Mouse (Mus musculus): ENCODE data around the gene Lrmp.

Lrmp gene

DNA sequence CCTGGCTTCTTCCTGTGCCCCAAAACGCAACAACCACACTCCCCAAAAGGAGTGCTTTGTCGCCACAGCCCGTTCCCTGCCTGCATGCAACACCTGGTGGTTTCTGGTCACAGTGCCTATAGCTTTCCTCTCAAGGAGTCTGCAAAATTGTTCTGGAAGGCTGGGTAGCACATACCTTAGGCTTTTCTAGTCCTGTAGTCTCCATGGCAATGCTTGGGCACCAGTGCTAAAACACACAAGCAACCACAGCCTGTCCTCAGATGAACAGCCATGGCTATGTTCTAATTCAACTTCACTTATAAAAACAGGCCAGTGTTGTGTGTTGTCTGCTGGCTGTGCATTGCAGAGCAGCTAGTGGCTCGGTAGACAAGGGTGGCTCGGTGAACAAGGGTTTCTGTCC lies 21.4 kb downstream of the Lrmp start:
- no peak for DNase-seq (ENCODE audit: low spot score)

- no peak for DNase-seq (ENCODE audit: low spot score)
Observed at GRCm38 (mm10) chr6:145139236-145139635, 23.8 kb downstream of the Lrmp start.

- no peak for DNase-seq (ENCODE audit: low spot score)
Observed at GRCm38 (mm10) chr6:145139776-145140475, 24.5 kb downstream of the Lrmp start.

DNA sequence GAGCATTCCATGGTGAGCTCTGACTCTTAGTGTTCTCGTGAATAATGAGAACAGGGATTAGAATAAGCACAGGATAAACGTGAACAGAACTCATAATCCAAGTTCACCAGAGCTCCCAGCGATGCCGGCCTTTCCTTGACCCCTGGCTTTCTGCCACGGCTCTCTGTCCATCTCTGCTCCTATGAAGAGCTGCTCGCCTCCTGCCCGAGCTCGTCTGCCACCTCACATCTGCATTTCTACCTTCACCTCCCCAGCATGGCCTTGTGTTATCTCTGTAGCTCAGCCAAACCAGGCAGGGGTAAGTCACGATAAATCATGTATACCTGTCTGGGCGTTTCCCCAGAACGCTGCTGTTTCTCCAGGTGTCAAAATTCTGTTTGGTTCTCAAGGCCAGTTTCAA lies 25.3 kb downstream of the Lrmp start:
- DNase-seq (ENCODE audit: low spot score): no peak

- DNase-seq (ENCODE audit: low spot score): no peak
Observed at GRCm38 (mm10) chr6:145141827-145142226, 26.4 kb downstream of the Lrmp start.

DNA sequence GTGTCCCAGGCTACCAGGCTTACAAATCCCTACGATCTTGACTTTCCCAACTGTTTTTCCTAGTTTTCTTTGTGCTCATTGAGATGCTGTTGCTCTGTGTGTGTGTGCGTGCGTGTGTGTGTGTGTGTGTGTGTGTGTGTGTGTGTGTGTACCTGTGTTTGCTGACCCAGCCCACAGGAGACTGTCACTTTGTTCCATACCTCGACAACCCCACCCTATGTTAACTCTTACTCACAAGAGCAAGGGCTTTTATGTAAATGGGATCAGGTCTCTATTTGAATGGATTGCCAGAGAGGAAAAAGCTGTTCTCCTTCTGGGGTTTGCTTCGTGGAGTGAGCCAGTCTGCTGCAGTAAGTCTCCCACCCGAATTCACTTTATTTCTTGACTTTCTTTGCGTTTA lies 29.7 kb downstream of the Lrmp start:
- no peak for DNase-seq (ENCODE audit: low spot score)

DNA sequence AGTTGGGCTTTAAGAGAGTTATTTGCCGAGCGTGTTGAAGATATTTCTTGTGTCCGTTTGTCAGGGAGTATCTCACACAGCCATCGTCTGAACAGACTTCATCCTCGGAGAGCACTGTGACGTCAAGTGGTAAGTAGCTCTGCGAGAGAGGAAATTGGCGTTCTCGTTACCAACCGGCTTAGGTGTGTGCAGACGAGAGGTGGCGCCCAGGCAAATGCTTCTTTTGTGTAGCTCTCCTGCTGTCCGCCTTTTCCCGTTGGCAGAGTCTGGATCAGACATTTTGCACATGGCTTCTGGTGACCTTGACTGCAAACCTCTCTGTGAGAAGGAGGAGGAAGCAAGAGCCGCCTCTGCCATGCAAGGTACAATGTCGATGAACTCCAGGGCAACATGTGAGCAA lies 32.3 kb downstream of the Lrmp start:
- no peak for DNase-seq (ENCODE audit: low spot score)

DNA sequence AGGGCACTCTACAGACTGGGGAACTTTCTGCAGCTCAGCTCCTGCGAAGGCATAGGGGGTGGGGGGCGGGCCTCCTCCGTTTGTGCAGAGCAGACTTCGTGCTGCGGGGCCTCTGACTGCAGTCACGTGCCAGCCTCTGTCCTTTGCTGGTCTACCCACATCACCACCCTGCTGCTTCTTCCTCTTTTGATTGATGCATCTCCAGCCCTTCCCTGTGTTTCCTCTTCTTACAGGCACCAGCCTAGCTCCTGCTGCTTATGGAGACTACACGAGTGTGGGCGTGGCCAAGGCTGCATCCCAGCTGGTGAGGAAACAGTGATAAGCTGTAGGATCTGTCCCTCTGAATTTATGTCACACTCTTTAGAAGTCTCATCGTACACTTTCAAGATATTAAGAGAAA lies 33.6 kb downstream of the Lrmp start:
- DNase-seq (ENCODE audit: low spot score): no peak

DNA sequence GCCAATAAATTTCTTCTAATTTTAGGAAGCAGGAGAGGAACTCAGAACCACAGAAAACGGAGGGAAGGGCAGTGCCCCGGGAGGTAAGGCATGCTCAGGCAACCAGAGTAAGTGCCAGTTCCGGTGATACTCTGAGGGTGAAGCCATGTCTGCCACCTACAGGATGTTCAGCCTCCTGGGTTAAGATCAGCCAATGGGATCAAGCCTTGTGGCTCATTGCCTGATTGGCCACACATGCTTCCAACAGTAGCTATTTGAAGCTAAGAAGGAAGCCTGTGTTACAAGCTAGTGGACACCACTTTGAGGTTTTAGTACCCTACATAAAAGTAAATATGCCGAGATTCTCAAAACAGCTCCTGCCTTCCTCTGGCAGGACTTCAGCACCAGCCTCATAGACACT lies 43.2 kb downstream of the Lrmp start:
- no peak for DNase-seq (ENCODE audit: low spot score)

GRCm38 (mm10) chr6:145160581-145160980 lies 45.1 kb downstream of the Lrmp start:
- no peak for DNase-seq (ENCODE audit: low spot score)

DNA sequence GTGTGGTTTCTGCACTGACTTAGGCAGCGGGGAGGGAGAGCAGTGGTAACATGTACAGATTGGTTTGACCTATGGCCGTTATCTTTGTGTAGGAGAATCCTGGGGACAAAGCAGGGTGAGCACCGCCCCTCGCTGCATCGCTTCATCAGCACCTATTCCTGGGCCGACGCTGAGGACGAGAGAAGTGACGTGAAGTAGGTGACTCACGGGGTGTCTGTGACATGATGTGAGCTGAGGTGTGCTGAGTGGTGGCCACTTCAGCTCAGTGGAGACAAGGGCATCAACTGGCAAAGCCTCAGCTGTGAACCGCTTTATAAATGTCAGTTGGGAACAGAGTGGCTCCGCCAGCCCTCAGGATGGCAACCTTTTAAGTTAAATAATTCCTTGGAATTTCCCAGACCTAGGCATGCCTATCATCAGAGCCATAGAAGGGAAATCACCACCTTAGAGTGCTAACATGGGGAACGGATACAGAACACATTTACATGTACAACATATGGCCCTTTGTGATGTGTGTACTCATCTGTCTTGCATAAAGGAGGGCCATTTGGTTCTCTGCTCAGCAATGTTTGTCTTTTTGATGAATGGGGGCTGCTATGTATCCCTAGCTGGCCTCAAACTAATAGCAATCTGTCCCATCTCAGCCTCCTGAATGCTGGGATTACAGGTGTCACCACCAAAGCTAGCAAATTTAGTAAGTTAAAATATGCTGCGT lies 56.6 kb downstream of the Lrmp start:
- DNase-seq (ENCODE audit: low spot score): no peak

DNA sequence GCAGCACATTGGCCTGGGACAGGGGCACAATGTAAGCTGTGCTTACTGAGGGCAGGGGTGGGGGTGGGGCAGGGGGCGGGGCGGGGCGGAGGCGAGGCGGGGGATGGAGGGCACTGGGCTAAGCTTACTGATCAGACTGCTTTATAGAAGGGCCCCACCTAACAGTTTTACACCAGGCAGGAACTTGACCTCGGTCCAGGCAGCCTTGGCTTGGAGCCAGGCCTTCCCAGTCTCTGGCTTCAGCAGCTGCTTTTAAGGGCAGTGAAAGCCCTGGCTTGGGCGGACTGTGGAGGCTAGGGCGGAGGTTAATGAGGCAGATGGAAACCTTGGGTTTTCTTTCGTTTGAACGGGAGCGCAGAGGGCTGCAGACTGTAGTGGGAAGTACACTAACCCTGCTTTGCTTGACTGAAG lies 58.3 kb downstream of the Lrmp start:
- peak; percentile 82 for DNase-seq (ENCODE audit: low spot score)

DNA sequence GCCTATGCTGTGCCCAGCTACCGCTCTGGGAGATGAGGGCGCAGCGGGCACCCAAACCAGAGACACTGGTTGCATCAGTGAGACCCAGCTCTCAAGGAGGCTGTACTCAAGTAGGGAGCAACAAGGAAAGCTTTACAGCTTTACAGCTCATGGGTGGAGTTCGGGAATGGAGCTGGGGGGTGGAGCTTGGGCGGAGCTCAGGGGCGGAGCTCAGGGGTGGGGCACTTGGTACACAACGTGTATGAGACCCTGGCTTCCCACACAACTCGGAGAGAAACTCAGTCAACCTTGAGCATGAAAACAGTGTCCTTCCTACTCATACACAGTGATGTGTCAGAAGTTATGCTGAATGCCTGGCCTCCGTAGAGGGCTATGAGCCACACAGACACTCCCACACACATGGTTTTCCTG lies 60.1 kb downstream of the Lrmp start:
- DNase-seq (ENCODE audit: low spot score): peak; percentile 17

- no peak for DNase-seq (ENCODE audit: low spot score)
Observed at GRCm38 (mm10) chr6:145176474-145176873, 61.0 kb downstream of the Lrmp start.

GRCm38 (mm10) chr6:145179665-145180064 lies 64.2 kb downstream of the Lrmp start:
- peak; percentile 54 for DNase-seq (ENCODE audit: low spot score)

- DNase-seq (ENCODE audit: low spot score): peak; percentile 15
Observed at GRCm38 (mm10) chr6:145182044-145182443, 66.6 kb downstream of the Lrmp start.

- no peak for DNase-seq (ENCODE audit: low spot score)
Observed at GRCm38 (mm10) chr6:145186096-145186495, 70.6 kb downstream of the Lrmp start.

GRCm38 (mm10) chr6:145187093-145188088 lies 71.9 kb downstream of the Lrmp start:
- DNase-seq (ENCODE audit: low spot score): no peak

- DNase-seq (ENCODE audit: low spot score): no peak
Observed at GRCm38 (mm10) chr6:145193038-145193437, 77.6 kb downstream of the Lrmp start.

GRCm38 (mm10) chr6:145193446-145193845 lies 78.0 kb downstream of the Lrmp start:
- no peak for DNase-seq (ENCODE audit: low spot score)

GRCm38 (mm10) chr6:145197949-145198686 lies 82.7 kb downstream of the Lrmp start:
- DNase-seq (ENCODE audit: low spot score): no peak

Measured in urinary bladder, postnatal 14 days (tissue).